Mouse (Mus musculus) spleen, postnatal 14 days (tissue): ENCODE data around the gene Kcnj15.

Experiments
- DNase-seq, 2 experiments: peaks; one replicate each; pipeline ENCODE4 v3.0.0; 2021 to 2022; ENCODE audit warnings: low spot score in 2 of 2

Gene Kcnj15

DNA sequence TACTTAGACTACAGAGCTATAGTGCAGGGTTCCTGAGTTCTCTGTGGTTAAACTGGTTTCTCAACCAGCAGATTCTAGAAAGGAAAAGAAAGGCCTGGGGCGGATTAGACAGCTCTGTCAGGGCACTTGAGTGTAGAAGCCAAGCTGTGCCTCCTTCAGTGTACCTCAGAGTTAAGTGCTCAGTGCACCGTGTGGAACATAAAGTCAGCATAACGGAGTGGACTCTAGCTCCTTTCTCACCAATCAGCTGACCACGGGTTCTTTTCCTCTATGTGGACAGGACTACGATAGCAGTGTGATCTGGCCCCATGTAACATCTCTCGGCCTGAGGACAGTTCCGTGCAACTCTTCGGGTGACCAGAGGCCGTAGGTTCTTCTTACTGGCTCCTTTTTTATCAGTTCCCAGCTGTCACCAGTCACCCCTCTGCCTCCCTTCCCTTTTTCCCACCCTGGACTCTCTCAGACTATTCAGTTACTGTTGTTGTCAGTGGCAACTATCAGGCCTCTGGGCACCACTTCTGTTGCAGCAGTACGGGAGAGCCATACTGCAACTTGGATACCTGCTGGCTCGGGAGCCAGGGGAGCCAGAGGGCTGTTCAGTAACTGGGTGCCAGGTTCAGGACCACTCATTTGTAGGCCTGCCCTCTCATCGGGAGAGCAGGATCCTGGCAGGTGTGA lies 12.6 kb upstream of the Kcnj15 start:
- no peak for DNase-seq

DNA sequence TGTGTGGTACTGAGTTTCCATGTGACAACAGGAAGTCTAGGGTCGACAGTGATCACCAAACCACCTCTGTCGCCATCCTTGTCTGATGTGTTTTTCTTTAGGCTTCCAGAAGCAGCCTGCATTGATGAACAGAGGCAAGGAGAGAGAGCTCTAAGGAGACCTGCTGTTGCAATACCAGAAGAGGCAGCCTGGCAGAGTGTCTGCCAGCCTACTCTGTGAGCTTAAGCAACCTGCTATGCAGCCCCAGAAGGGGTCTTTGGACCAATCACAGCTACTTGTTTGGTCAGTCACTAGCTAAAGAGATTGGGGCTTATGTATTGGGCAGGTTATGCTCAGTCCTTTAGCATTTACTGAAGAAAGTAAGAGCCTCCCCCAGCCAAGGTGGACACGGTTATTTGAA lies 11.9 kb upstream of the Kcnj15 start:
- no peak for DNase-seq

DNA sequence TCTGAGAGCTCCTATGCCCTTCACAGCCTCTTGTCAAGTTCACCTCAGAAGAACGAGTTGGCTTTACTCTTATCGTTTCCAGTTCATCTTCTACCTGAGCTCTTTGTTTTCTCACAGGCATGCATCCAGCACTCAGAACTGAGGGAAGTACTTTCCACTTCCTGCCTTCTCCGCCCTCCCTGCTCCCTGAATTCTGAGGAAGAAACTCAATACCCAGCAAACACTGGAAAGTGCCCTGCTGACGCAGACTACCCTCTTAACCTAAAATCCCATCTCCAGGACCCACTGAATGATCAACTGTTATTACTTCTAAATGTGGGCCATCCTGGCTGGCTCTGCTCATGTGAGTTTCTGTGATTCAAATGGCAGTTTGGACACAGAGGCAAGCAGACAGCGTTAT lies 8.7 kb upstream of the Kcnj15 start:
- no peak for DNase-seq

DNA sequence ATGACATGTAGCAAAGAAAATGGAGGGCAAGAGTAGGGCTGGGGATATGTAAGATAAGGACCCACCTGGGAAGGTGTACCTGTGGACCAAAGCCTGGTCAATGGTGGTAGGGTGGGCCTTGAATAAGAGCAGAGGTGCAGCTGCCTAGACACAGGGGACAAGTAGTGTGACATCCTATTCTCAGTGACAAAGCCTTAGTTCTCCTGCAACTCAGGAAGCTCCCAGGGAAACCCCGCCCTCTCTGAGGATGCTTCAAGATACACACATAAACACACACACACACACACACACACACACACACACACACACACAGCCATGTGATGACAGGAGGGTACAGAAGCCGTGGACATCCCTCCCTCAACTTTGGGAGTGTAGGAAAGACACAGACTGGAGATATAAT lies 710 bp upstream of the Kcnj15 start:
- DNase-seq = no peak

DNA sequence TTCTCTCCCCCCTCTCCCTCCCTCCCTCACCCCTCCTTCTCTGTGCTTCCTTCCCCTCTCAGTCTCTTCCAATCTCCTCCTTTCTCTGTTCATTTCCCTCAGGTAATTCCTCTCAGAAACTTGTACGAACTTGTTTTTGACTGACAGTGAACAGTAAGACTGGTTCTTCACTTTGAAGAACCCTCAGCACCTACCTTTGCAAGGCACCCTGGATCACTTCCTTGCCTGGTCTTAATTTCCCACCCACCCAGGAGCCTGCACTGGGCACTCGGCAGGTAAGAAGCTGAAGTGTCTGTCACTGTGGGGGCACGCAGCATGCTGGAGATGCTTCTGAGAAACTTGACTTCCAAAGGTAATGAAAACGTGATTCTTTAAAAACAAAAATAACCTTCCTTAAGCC lies 742 bp downstream of the Kcnj15 start:
- no peak for DNase-seq

DNA sequence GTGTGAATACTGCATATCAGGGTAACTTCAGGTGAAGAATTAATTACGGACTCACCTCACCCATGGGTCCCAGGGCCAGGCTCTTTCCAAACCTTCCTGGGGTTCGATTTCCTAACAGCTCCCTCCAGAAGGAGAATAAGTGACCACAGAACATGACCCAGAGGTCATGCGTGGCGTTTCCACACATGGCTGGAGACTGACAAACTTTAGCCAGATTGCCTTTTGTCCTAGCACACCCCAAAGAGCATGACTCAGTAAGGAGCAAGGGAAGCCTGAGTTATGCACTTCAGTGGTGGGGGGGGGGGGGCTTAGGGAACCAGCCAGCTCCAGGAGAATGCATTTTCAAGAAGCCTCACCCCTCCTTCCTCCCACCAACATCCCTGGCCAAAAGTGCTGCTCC lies 2.1 kb downstream of the Kcnj15 start:
- no peak for DNase-seq

DNA sequence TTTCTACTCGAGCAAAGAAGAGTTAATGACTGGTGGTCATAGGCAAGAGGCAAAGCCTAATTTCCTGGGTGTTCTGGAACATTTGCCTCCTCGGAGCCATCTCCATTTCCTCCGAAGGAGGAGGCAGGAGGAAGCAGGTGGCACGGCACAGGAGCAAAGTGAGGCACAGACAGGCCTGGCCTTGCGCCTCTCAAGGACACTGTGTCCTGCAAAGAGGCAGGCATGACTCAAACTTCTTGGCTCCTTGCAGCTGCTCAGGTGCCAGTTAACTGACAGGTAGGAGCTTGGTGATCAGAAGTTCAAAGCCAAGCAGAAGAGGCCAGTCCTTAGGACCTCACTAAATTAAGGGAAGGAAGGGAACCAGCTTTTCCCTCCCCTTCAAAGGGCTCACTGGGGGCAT lies 3.3 kb downstream of the Kcnj15 start:
- DNase-seq = no peak

DNA sequence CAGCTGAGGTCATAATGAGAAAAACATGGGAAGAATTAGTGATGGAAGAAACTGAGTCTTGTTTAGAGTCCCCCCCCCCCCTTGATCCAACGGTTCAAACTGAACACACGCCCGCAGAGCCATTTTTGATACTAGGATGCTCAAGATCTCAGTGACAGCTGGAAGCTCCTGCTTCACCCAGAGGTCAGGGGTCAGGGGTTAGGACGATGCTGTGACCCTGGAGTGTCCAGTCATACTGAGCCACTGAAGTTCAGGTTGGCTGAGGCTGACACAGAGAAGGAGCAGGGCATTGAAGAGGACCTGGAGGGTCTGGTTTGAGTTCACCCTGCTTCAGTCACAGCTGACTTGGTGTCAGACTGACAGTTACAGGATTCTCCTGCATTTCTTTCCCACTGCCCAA lies 4.4 kb downstream of the Kcnj15 start:
- no peak for DNase-seq

DNA sequence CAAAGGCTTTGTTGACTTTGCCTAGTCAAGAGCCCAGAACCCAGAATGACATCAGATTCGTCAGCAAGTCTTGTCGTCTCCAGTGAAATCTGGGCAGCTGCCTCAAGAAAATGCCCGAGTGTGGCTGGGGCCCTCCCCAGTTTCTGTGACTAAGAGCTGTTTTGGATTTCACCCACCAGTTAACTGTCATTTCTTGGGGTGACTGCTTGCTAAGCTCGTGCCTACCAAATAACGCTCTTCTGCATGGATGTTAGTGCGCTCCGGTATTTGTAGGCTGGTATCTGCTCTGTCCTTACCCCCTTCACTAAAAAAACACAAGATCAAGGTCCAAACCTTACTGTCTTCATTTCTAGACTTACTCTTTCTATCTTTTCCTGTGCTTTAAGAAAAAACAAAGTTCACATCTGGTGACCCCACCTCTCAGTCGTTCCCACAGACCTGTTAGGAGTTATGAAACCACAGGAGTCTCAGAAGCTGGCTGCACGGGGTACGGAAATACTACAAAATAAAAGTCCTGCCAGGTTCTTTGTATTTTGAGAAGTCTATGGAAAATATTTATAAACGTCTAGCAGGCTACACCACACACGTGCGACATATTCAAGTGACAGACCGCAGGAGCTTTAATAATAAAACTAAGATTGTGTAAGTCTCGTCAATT lies 5.5 kb downstream of the Kcnj15 start:
- no peak for DNase-seq

DNA sequence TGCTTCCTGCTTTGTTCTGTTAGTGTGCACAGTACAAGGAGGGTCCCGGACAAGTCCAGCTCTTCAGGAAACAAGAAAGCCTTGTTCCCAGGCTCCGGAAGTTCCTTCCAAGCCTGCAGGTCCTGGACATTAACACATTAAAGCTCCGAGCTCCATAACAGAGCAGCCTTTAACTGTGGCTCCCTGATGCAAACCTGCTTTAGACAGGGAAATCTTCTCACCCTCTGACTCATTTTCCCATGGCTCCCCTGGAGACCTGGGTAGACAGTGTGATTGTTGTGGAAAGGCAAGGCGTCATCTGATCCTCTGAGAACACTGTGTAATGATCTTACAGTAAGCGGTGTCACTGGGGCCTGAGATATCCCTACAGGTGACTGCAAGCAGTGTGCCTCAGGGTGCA lies 7.0 kb downstream of the Kcnj15 start:
- DNase-seq = no peak

DNA sequence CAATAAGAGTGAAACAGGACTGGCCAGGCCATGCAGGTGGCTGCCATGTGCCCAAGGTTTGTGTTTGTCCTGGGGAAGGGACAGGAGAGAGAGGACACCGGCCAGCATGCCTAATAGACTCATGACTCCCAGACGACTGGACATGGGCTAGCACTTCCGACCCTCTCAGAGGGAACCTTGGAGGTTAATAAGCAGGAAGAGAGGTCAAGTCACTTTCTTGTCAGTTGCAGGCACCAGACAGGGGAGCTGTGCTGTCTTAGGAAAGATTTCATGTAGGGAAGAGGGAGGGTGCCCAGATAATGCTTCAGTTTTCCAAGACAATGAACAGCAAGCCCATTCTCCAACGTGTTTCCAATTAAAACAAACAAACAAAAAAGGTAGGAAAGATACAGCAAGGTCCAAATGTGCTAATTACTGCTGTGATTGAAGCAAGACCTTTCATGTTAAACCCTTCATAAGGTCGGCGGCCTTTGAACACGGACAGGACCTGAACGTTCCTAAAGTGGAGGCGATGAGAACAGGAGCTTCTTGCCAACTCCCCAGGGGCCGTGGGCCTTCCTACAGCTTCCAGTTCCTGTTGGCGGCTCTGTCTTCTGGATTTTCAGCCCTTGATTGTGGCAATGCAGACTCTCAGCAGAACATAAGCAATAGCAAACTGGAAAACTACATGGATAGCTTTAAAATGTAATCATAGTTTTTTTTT lies 10.3 kb downstream of the Kcnj15 start:
- no peak for DNase-seq

DNA sequence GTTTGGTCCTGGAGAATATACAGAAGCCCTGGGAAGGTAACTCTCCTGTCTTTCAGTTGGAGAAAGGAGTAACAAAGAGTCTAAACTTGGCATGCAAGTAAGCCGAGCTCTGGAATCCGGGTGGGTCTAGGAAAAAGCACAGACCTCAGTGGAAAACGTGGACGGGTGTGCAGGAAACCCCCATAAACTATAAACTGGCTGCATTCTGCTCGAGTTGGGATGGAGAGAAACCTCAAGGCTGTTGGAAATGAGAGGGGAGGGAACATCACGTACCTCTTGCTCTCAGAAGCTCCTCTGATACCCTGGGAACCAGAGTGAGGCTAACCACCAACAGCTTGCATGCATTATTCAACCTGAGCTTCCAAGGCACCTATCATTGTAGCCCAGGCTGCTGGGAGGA lies 12.3 kb downstream of the Kcnj15 start:
- no peak for DNase-seq

DNA sequence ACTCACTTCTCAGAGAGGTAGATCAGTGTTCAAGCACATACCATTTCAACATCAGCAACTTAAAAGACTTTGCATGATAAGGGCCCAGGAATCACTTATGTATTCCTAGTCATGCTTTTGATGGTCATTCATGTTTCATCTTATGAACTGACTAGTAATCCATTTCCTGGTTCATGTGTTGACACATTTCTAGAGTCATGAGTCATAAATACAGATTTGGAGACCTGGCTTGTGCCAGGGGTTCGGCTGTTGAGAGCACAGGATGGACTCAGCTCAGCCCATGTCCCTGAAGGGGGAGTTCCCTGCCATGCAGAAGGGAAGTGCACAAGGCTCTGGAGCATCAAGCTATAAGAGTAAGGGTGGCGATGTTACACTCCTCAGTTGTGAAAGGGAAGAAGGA lies 15.7 kb downstream of the Kcnj15 start:
- DNase-seq = no peak

DNA sequence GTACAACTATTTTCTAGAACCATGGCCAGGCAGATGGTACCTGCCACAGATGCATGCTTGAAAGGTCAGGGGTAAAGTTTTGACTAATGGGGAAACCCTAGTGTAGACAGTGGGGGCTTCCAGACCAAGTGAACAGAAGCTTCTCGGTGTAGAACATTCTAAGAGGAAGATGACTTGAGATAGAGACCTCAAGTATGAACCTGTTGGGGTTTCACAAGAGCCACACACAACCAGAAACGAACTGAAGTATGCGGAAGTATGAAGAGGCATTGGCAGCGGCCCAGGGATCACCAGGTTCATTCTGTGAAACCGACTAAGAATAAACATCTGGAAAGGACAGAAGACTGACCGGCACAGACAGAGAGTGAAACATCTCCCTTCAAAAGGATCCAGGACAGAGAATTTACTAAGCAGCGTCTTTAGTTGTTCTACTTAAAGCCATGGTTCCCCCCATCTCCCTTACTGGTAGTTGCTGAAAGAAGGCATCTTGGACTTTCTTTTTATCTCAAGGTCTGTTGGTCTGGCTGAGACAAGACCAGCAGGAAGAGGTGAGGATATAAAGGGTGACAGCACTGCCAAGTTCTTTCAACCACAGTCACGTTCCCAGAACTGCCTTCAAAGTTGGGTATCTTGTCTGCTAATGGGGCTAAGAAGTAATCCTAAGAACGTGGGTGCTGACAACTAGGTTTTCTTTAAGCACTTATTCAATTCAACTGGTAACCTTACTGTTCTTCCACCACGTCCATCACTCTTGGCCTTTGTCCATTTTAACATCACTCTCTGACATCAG lies 18.6 kb downstream of the Kcnj15 start:
- no peak for DNase-seq

DNA sequence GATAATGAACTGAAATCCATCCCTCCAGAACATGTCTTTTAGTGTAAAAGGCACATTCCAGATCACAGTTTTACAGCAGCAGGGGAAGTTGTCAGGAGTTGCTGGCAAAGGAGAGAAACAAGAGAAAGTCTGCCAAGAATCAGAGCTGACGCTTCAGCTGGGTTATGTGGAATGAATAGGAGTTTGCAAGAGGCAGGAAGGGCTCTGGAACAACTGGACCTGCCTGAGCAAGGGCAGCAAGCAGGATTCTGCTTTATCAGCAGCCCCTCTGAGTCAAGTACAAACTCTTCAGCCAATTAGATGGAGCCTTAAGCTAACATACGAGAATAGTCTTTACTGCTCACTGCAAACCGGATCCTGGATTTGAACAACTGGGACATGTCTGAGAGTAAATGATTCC lies 21.7 kb downstream of the Kcnj15 start:
- DNase-seq = no peak

DNA sequence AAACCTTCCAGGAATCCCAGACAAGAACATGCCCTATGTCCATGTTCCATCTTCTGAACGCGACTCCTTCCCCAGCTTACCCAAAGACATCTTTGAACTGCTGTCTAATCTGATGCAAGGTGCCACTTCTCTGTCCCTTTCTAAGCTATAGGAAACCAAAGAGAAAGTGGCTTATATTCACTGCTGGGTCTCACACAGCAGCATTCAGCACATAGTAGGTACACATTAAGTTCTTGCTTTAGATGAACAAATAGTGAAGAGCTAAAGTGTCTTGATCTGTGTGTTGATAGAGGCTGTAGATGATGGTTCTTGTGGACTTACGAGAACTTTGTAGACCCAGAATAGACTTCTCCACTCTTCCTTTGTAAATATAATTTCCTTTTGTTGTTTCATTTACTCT lies 23.0 kb downstream of the Kcnj15 start:
- DNase-seq = no peak

DNA sequence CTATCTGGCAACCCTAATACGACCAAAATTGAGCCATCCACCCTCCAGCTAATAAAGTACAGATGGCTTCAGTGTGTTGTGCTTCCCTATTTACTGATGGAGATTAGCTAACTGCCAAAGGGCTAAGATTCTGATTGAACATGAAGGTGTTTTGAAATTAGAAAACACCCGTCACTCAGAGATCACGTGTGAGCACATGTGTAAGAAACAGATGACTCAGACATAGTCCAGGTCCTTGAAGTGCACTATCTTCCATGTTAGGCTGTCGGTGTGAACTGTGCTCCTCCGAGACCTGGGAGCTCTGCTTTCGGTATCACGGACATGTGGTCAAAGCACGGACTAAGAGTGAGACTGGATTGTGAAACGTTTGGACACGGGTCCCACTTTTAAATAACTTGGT lies 26.0 kb downstream of the Kcnj15 start:
- DNase-seq = no peak

DNA sequence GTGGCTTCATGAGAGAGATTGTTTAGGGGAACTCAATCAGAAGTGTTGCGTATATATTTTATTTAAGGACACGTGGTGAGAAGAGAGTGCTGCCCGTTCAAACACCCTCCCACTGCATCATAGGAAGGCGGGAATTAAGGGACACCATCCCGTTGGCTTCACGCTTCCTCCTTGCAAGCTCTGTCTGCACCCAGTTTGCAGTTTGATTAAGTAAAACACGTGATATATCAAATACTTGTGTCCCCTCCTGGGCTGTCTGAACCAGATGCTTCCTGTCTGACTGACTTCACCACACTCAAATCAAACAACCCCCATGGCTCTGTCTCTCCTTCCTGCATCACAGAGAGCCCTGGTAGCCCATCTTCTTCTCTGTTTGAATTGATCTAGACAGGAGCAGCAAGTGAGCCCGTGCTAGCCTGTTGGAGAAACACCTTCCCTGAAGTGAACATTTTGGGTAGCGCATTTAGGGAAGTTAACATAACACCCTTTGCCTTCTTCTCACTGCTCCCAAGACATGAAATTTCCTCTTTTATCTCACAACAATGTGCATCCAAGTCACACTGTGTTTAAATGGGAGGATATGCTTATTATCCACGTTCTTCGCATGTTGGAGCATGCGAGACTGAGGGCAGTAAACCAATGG lies 26.8 kb downstream of the Kcnj15 start:
- DNase-seq = no peak

DNA sequence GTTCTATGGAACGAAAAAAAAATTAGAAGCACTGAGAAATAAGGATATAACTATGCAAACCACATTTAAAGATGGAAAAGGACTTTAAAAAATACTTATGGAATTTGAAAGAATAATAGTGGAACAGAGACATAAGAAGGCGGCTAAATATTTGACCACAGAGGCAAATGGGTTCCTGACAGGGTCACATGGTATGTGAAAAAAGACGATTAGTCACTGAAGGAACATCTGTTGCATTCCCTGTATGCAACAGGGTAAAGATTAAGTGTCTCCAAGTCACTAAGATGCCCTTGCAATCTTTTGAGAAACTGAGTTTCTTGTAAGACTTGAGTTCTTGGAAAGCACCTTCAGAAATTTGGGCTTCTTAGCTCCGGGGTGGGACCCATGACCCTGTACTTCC lies 27.7 kb downstream of the Kcnj15 start:
- DNase-seq = no peak

DNA sequence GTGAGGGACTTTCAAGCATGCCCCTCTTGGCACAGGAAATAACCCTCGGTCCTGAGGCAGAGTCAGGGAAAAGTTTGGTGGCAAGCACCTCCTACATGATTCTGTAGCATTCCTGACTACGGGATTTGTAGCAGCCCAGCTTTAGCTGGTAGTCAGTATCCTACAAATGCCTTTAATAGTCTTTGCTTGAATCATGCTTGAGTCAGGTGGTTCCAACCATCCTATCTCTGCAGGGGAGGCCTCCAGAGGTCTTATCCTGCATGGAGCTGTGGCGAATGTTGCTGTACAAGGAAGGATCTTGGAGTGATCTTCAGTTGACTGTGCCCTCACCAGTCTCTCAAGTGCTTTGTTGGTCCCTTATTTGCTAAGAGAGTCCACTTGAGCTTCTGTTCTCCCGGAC lies 28.4 kb downstream of the Kcnj15 start:
- no peak for DNase-seq

DNA sequence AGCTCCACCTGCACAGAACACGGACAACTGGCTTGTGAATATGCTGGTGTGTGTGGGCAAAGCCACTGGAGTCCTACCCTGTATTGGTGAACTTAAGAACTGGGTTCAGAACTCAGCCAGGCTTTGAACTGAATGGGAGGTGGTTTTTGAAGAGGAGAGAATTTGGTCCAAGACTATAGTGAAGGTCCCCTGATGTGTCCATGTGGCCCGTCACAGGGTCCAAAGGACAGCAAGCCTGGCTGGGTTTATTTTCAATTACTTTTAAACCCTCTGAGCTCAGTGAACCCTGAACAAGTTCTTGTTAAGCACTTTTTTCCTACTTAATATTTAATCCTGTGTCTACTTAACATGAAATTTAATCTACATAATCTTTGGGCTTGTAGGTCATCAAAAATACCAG lies 30.3 kb downstream of the Kcnj15 start:
- DNase-seq = no peak

DNA sequence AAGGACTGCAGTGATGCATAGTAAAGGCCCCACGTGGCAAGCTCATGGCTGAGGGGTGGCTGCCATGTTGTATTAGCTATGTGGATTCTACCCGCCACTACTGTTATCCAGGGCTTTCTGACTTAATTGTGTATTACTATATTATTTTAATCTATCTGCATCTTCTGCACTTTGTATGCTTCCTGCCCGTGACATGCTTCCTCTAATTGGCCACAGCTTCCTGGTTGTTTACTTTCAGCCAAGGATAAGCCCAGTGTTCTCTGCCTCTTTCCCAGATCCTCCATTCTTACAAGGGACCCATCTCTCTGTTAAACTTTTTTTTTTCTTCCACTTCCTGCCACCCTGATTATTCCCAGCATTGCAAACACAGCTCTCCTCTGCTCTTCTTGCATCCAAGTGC lies 32.0 kb downstream of the Kcnj15 start:
- DNase-seq = no peak
